Mouse (Mus musculus): ENCODE data around the gene Zfp157.
"Not testable (repeated sequence)": the region's sequence is repeated elsewhere in the genome, so short reads cannot be mapped to it uniquely, and the experiment has no call there.

Zfp157 gene

GRCm38 (mm10) chr5:138441286-138442194, at the start of gene Zfp157:
Gene Zfp157 (plus strand): TSS chr5:138441468.
- DNase-seq (ENCODE audit: extremely low spot score, low read depth, low spot score) = peak; percentile 76

GRCm38 (mm10) chr5:138397795-138398337, 43.4 kb upstream of the Zfp157 start:
- no peak for DNase-seq (ENCODE audit: extremely low spot score, low read depth, low spot score)

- not testable (repeated sequence) for DNase-seq (ENCODE audit: extremely low spot score, low read depth, low spot score)
Measured at GRCm38 (mm10) chr5:138400431-138400830, 40.8 kb upstream of the Zfp157 start.

- no peak for DNase-seq (ENCODE audit: extremely low spot score, low read depth, low spot score)
Measured at GRCm38 (mm10) chr5:138458371-138458770, 17.1 kb downstream of the Zfp157 start.

GRCm38 (mm10) chr5:138459107-138459506, 17.8 kb downstream of the Zfp157 start:
- no peak for DNase-seq (ENCODE audit: extremely low spot score, low read depth, low spot score)

- DNase-seq (ENCODE audit: extremely low spot score, low read depth, low spot score) = no peak
Measured at GRCm38 (mm10) chr5:138473601-138474000, 32.3 kb downstream of the Zfp157 start.

GRCm38 (mm10) chr5:138504548-138504947, 63.3 kb downstream of the Zfp157 start:
- DNase-seq (ENCODE audit: extremely low spot score, low read depth, low spot score) = not testable (repeated sequence)

Measured in hindlimb bud, embryonic 11.5 days (tissue).